Mouse (Mus musculus): ENCODE data around the gene Slc20a1. TPM values are rescaled to one million over a fixed set of nuclear protein-coding genes. Genes with fewer than 3 reads are reported as not detected.

The Slc20a1 gene
- polyA plus RNA-seq, 1 experiment from 2014 or later: 34.4 TPM

DNA sequence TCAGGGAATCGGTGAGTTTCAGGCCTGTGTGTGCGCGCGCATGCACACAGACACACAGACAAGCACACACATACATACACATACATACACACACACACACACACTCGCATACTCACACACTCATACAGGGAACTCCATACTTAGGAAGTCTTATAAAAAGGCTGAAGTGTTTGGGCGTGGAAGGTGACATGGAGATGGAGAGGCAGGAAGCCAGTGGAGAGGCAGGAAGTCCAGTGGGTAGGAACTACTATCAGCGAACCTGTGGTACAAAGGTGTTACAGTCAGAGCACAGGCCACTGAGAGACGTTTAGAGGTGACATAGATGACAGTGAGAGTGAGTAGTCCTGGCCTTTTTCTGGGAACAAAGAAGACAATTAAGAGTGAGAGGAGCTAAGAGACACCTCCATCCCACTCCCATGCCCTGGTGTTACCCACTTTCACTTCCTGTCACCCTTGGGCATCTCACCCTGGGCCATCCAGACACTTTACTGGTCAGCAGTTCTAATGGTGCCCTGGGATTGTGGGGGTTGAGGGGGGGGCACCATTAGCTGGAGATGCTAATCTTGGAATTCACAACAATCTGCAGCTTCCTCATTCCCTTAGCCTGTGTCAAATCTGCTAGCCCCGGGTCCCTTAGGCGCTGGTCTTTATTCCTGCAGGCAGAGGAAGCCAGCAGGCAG lies 12.8 kb upstream of the Slc20a1 start:
- no peak for TF ChIP-seq CTCF (IDR thresholded peaks at IDR 0.05; ENCODE audit: low read depth)
- Histone ChIP-seq H3K9ac (no peak overlapping the region), H3K4me3 (ENCODE audit: low read depth, low read length) (no peak overlapping the region), H3K4me2 (no peak overlapping the region), H3K9me3 (ENCODE audit: low read depth, low read length) (no peaks in the 10 kb centered on the region), H3K27me3 (ENCODE audit: insufficient read depth, low read length) (no peaks in the 10 kb centered on the region), H3K4me1 (ENCODE audit: insufficient read depth) (no peaks in the 10 kb centered on the region), H3K27ac (ENCODE audit: low read depth) (no peak overlapping the region), H3K36me3 (ENCODE audit: insufficient read depth) (no peaks in the 10 kb centered on the region)
- WGBS: 68% methylated on average over 10 of the region's 10 CpGs
- no peak for DNase-seq
- no peak for ATAC-seq (ENCODE audit: insufficient read depth)

DNA sequence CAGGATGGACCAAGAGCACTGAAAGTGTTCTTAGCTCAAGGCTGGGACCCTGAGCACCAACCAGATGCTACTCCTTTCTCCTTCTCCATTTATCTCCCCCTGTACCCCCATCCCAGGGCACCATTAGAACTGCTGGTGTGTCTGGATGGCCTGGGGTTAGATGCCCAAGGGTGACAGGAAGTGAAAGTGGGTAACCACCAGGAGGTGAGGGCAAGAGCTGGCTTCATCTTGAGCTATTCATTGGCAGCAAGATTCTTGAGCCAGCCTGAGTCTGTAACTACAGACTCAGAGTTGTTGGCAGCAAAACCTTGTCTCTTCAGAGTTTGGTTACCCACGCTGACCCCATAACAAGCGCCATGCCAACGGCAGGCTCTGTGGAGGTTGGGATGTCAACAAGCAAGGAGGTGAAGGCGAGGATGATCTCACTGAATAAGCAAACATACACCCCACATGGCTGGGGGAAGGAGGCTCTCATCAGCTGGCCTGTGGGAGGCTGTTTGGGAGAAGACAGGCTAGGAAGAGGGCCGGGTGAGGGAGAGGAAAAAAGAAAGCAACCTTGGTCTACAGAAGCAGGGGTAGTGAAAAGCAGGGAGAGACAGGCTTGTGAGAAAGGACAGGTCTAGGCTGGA lies 12.2 kb upstream of the Slc20a1 start:
- DNase-seq: no peak
- Histone ChIP-seq H3K9ac (no peak overlapping the region), H3K9me3 (ENCODE audit: low read depth, low read length) (no peaks in the 10 kb centered on the region), H3K36me3 (ENCODE audit: insufficient read depth) (no peaks in the 10 kb centered on the region), H3K4me1 (ENCODE audit: insufficient read depth) (no peaks in the 10 kb centered on the region), H3K27me3 (ENCODE audit: insufficient read depth, low read length) (no peaks in the 10 kb centered on the region), H3K4me3 (ENCODE audit: low read depth, low read length) (no peak overlapping the region), H3K4me2 (no peak overlapping the region), H3K27ac (ENCODE audit: low read depth) (no peak overlapping the region)
- WGBS: 33% methylated on average over 5 of the region's 5 CpGs
- TF ChIP-seq CTCF (IDR thresholded peaks at IDR 0.05; ENCODE audit: low read depth): no peak
- no peak for ATAC-seq (ENCODE audit: insufficient read depth)

DNA sequence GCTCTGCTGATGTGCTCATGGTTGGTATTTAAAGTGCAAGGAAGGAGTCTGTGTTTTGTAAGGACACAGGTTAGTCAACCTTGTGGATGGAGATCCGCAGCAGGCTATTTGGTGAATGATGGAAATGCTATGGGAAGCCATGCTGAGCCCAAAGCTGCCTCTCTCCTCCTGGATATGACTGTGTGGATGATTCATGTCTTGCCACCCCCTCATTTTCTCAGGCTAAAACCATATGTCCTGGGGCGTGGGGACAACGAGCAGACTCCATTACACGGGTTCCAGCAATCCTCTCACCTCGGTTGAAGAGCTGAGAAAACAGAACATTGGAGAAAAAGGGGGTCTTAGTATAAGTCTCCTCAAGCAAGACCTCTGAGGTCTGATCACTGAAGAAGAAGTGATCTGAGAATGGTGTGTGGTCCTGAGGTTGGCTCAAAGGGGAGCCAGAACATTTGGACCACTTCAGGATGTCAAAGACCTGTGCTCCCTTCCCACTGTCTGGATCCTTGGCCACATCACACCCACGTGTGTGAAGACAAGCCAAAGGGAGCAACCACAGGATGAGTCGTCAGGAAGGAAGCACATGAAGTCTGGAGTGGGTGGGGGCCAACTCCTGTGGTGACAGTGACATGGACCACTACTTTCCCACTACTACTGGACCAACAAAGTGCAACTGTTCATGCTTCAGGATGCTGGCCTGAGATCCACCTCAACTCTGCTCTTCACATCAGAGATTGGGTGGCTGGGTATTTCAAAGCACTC lies 6.0 kb upstream of the Slc20a1 start:
- Histone ChIP-seq H3K9me3 (ENCODE audit: low read depth, low read length) (no peaks in the 10 kb centered on the region), H3K4me2 (no peak overlapping the region), H3K9ac (no peak overlapping the region), H3K27ac (ENCODE audit: low read depth) (no peak overlapping the region), H3K4me1 (ENCODE audit: insufficient read depth) (no peaks in the 10 kb centered on the region), H3K4me3 (ENCODE audit: low read depth, low read length) (no peak overlapping the region), H3K36me3 (ENCODE audit: insufficient read depth) (no peaks in the 10 kb centered on the region), H3K27me3 (ENCODE audit: insufficient read depth, low read length) (no peaks in the 10 kb centered on the region)
- DNase-seq: no peak
- TF ChIP-seq CTCF (IDR thresholded peaks at IDR 0.05; ENCODE audit: low read depth): no peak
- 77% methylated on average over 7 of the region's 7 CpGs for WGBS
- ATAC-seq (ENCODE audit: insufficient read depth): no peak

GRCm38 (mm10) chr2:129196317-129196716 lies 2.2 kb upstream of the Slc20a1 start:
- no peak for ATAC-seq (ENCODE audit: insufficient read depth)
- no peak overlapping the region for H3K4me3 ChIP-seq (ENCODE audit: low read depth, low read length)

GRCm38 (mm10) chr2:129197197-129197596 lies 1.4 kb upstream of the Slc20a1 start:
- Histone ChIP-seq H3K4me3 (ENCODE audit: low read depth, low read length) (peak overlapping the region; percentile 81; the same call in 1 of the 2 replicates), H3K9me3 (ENCODE audit: low read depth, low read length) (no peaks in the 10 kb centered on the region), H3K4me2 (peak overlapping the region; percentile 92), H3K27ac (ENCODE audit: low read depth) (no peak overlapping the region), H3K4me1 (ENCODE audit: insufficient read depth) (0 out of 2 replicates have a peak, but pooled peaks cover 3% of the 10 kb centered on the region), H3K36me3 (ENCODE audit: insufficient read depth) (peaks cover 20% of the 10 kb centered on the region), H3K27me3 (ENCODE audit: insufficient read depth, low read length) (no peaks in the 10 kb centered on the region), H3K9ac (0 out of 2 replicates have a peak overlapping the region, but pooled peaks have one; percentile 78)
- no peak for TF ChIP-seq CTCF (IDR thresholded peaks at IDR 0.05; ENCODE audit: low read depth)
- 63% methylated on average over 5 of the region's 5 CpGs for WGBS
- DNase-seq (no peak), ATAC-seq (ENCODE audit: insufficient read depth) (no peak)

More at GRCm38 (mm10) chr2:129196317-129196716, 2.2 kb upstream of the Slc20a1 start:
- no peak overlapping the region for H3K27ac ChIP-seq (ENCODE audit: low read depth)
- H3K4me2 ChIP-seq: no peak overlapping the region
- 95% methylated on average over 2 of the region's 2 CpGs for WGBS
- no peak overlapping the region for H3K9ac ChIP-seq
- DNase-seq: no peak
- TF ChIP-seq CTCF (IDR thresholded peaks at IDR 0.05; ENCODE audit: low read depth): no peak
- H3K36me3 ChIP-seq (ENCODE audit: insufficient read depth): peaks cover 11% of the 10 kb centered on the region
- no peaks in the 10 kb centered on the region for H3K27me3 ChIP-seq (ENCODE audit: insufficient read depth, low read length)
- 0 out of 2 replicates have a peak, but pooled peaks cover 3% of the 10 kb centered on the region for H3K4me1 ChIP-seq (ENCODE audit: insufficient read depth)
- H3K9me3 ChIP-seq (ENCODE audit: low read depth, low read length): no peaks in the 10 kb centered on the region

DNA sequence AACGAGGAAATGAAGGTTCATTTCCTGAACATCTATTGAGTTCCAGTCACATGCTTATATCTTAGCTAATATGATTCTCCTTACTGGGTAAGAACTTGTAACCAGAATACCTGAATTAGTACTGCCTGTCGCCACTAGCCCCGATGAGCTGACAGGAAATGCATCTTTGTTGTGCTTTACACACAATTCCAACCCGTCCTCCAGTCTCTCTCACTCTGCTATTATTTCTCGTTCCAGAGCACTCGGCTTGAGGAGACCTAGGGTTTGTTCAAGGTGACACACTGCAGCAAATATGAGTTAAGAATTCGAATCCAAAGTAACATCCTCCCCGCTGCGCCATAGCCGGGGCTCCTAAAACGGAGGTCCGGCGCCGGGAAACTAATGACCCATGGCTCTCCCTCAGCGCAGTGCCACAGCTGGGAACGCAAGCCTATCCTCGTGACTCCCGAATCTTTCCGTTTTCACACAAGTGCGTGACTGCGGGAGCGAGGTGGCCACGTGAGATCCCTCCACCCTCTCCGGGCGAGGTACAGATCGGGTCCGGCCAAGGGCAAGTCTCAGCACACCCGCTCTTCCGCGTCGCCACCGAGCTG lies 625 bp upstream of the Slc20a1 start:
- 0 out of 2 replicates have a peak, but pooled peaks cover 3% of the 10 kb centered on the region for H3K4me1 ChIP-seq (ENCODE audit: insufficient read depth)
- ATAC-seq (ENCODE audit: insufficient read depth) (peak; percentile 0; the same call in 1 of the 2 replicates), DNase-seq (peak; percentile 57)
- H3K36me3 ChIP-seq (ENCODE audit: insufficient read depth): peaks cover 27% of the 10 kb centered on the region
- under 1% methylated on average over 32 of the region's 32 CpGs for WGBS
- no peak for TF ChIP-seq CTCF (IDR thresholded peaks at IDR 0.05; ENCODE audit: low read depth)
- H3K4me2 ChIP-seq: peak overlapping the region; percentile 92
- peak overlapping the region; percentile 78 for H3K9ac ChIP-seq
- no peaks in the 10 kb centered on the region for H3K27me3 ChIP-seq (ENCODE audit: insufficient read depth, low read length)
- peak overlapping the region; percentile 76 for H3K27ac ChIP-seq (ENCODE audit: low read depth)
- no peaks in the 10 kb centered on the region for H3K9me3 ChIP-seq (ENCODE audit: low read depth, low read length)
- peak overlapping the region; percentile 81 for H3K4me3 ChIP-seq (ENCODE audit: low read depth, low read length)

All from lung, embryonic 14.5 days (tissue).